Mouse (Mus musculus) neural tube, embryonic 14.5 days (tissue): Measurements from ENCODE around the gene E130308A19Rik. TPM values are rescaled to one million over a fixed set of nuclear protein-coding genes. Genes with fewer than 3 reads are reported as not detected.
"Not testable (repeated sequence)": the region's sequence is repeated elsewhere in the genome, so short reads cannot be mapped to it uniquely, and the experiment has no call there.

ENCODE experiments used
- ATAC-seq: fragments of 200-750 bp; cut with Nextera tagmentation; 2 replicates; pipeline ENCODE4 v1.8.0; 2017; ENCODE audit warnings: low read depth, mild to moderate bottlenecking, moderate TSS enrichment, moderate library complexity
- H3K27ac ChIP-seq: fragments of 300-500 bp; sonication (generic); 2 replicates; pipeline ENCODE4 v1.5.1; 2014; ENCODE audit warnings: low read depth, mild to moderate bottlenecking, control low read depth, low read length, moderate library complexity, mixed read lengths
- H3K27me3 ChIP-seq: fragments of 300-500 bp; sonication (generic); 2 replicates; pipeline ENCODE4 v1.6.1; 2014; ENCODE audit warnings: low read length; ENCODE audit not compliant: control insufficient read depth, insufficient read depth
- H3K36me3 ChIP-seq: fragments of 300-500 bp; sonication (generic); 2 replicates; pipeline ENCODE4 v1.6.1; 2014; ENCODE audit warnings: low read length, mixed read lengths; ENCODE audit not compliant: control insufficient read depth, insufficient read depth
- H3K4me1 ChIP-seq: fragments of 300-500 bp; sonication (generic); 2 replicates; pipeline ENCODE4 v1.6.1; 2014; ENCODE audit warnings: low read length; ENCODE audit not compliant: control insufficient read depth, insufficient read depth
- H3K4me2 ChIP-seq: fragments of 300-500 bp; sonication (generic); 2 replicates; pipeline ENCODE4 v1.6.1; 2014; ENCODE audit warnings: mild to moderate bottlenecking, low read depth, low read length, control low read depth
- H3K4me3 ChIP-seq: fragments of 300-500 bp; sonication (generic); 2 replicates; pipeline ENCODE4 v1.5.1; 2014; ENCODE audit warnings: low read depth, low read length, control low read depth, mixed read lengths
- H3K9ac ChIP-seq: fragments of 300-500 bp; sonication (generic); replicated peaks from 2 replicates; pipeline ENCODE4 v1.6.1; 2014; ENCODE audit warnings: low read depth, mild to moderate bottlenecking, control low read depth, low read length, mixed read lengths
- H3K9me3 ChIP-seq: fragments of 300-500 bp; sonication (generic); 2 replicates; pipeline ENCODE4 v1.6.1; 2016; ENCODE audit warnings: low read length; ENCODE audit not compliant: control insufficient read depth
- WGBS: fragments of 180-500 bp; shearing (Covaris S2); extraction: QIAGEN DNeasy Blood & Tissue Kit; methylation state at CpG from one replicate; pipeline ENCODE4 v1.1.7; 2014; 5-methylcytosine and 5-hydroxymethylcytosine counted together
- polyA plus RNA-seq: library from polyadenylated mRNA; unstranded; fragments of >200 nt; fragmentation: Nextera tagmentation; extraction: Ambion mirVana; gene quantifications from 2 replicates; pipeline ENCODE4 v1.2.1, GENCODE M21; 2014

The E130308A19Rik gene
- polyA plus RNA-seq, 1 experiment from 2014 or later: 59.8 TPM

GRCm38 (mm10) chr4:59777828-59778227 lies 151.8 kb downstream of the E130308A19Rik start:
- no peak for ATAC-seq
- no peaks in the 10 kb centered on the region for H3K27me3 ChIP-seq
- H3K4me1 ChIP-seq: 0 out of 2 replicates have a peak, but pooled peaks cover 2% of the 10 kb centered on the region
- H3K36me3 ChIP-seq: peaks cover 7% of the 10 kb centered on the region; the same call in 1 of the 2 replicates
- H3K9ac ChIP-seq: no peak overlapping the region
- 84% methylated on average over 3 of the region's 3 CpGs for WGBS
- H3K4me2 ChIP-seq: no peak overlapping the region
- no peaks in the 10 kb centered on the region for H3K9me3 ChIP-seq
- H3K27ac ChIP-seq: no peak overlapping the region
- no peak overlapping the region for H3K4me3 ChIP-seq

DNA sequence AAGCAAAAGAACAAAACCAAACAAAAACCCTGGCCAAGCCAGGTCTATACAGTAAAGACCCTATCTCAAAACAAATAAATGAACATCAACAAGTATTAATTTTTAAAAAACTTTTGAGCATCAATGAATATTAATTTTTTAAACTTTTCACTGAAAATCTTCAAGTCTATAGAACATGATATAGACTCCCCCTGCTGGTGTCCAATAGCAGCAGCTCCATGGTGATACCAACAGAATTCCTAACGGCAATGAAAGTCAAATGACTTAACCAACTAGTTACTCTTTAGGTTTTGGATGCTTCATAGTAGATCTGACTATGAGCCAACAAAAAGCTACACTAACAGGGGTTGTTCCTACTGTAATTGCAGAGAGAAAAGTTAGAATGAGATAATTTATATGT lies 154.6 kb downstream of the E130308A19Rik start:
- no peak for ATAC-seq
- WGBS: 13% methylated on average over 1 of the region's 1 CpGs
- Histone ChIP-seq H3K4me2 (no peak overlapping the region), H3K4me3 (no peak overlapping the region), H3K27me3 (no peaks in the 10 kb centered on the region), H3K4me1 (0 out of 2 replicates have a peak, but pooled peaks cover 2% of the 10 kb centered on the region), H3K27ac (no peak overlapping the region), H3K36me3 (no peaks in the 10 kb centered on the region), H3K9ac (no peak overlapping the region), H3K9me3 (no peaks in the 10 kb centered on the region)

- H3K9me3 ChIP-seq: no peaks in the 10 kb centered on the region
- 0 out of 2 replicates have a peak, but pooled peaks cover 2% of the 10 kb centered on the region for H3K4me1 ChIP-seq
- H3K36me3 ChIP-seq: no peaks in the 10 kb centered on the region
- H3K27me3 ChIP-seq: no peaks in the 10 kb centered on the region
- H3K9ac ChIP-seq: peak overlapping the region; percentile 80
- H3K4me3 ChIP-seq: peak overlapping the region; percentile 95
- H3K27ac ChIP-seq: 0 out of 2 replicates have a peak overlapping the region, but pooled peaks have one; percentile 49
- 1% methylated on average over 47 of the region's 47 CpGs for WGBS
- peak; percentile 72 for ATAC-seq
- H3K4me2 ChIP-seq: peak overlapping the region; percentile 90
These were observed 157.1 kb downstream of the E130308A19Rik start for GRCm38 (mm10) chr4:59782853-59783684.

- H3K9ac ChIP-seq: peak overlapping the region; percentile 80
- WGBS: under 1% methylated on average over 36 of the region's 36 CpGs
- no peaks in the 10 kb centered on the region for H3K36me3 ChIP-seq
- peak overlapping the region; percentile 90 for H3K4me2 ChIP-seq
- ATAC-seq: peak; percentile 97
- no peaks in the 10 kb centered on the region for H3K9me3 ChIP-seq
- H3K4me3 ChIP-seq: peak overlapping the region; percentile 95
- 0 out of 2 replicates have a peak overlapping the region, but pooled peaks have one; percentile 49 for H3K27ac ChIP-seq
- no peaks in the 10 kb centered on the region for H3K27me3 ChIP-seq
- H3K4me1 ChIP-seq: 0 out of 2 replicates have a peak, but pooled peaks cover 2% of the 10 kb centered on the region
These were observed 157.8 kb downstream of the E130308A19Rik start for GRCm38 (mm10) chr4:59783685-59784279.

GRCm38 (mm10) chr4:59785412-59785811 lies 159.4 kb downstream of the E130308A19Rik start:
- WGBS: 35% methylated on average over 2 of the region's 2 CpGs
- Histone ChIP-seq H3K27me3 (no peaks in the 10 kb centered on the region), H3K4me2 (no peak overlapping the region), H3K36me3 (no peaks in the 10 kb centered on the region), H3K4me3 (no peak overlapping the region), H3K9ac (no peak overlapping the region), H3K27ac (no peak overlapping the region), H3K4me1 (0 out of 2 replicates have a peak, but pooled peaks cover 2% of the 10 kb centered on the region), H3K9me3 (no peaks in the 10 kb centered on the region)
- ATAC-seq: no peak

- no peaks in the 10 kb centered on the region for H3K36me3 ChIP-seq
- H3K4me3 ChIP-seq: no peak overlapping the region
- H3K4me2 ChIP-seq: no peak overlapping the region
- no peaks in the 10 kb centered on the region for H3K9me3 ChIP-seq
- H3K27ac ChIP-seq: no peak overlapping the region
- WGBS: under 1% methylated on average over 7 of the region's 7 CpGs
- 0 out of 2 replicates have a peak, but pooled peaks have one; percentile 12 for ATAC-seq
- H3K27me3 ChIP-seq: no peaks in the 10 kb centered on the region
- H3K4me1 ChIP-seq: 0 out of 2 replicates have a peak, but pooled peaks cover 2% of the 10 kb centered on the region
- H3K9ac ChIP-seq: no peak overlapping the region
These were observed 160.7 kb downstream of the E130308A19Rik start for GRCm38 (mm10) chr4:59786661-59787060.

- Histone ChIP-seq H3K4me2 (no peak overlapping the region), H3K27me3 (no peaks in the 10 kb centered on the region), H3K9me3 (no peaks in the 10 kb centered on the region), H3K4me3 (no peak overlapping the region), H3K27ac (no peak overlapping the region), H3K36me3 (no peaks in the 10 kb centered on the region), H3K9ac (no peak overlapping the region), H3K4me1 (0 out of 2 replicates have a peak, but pooled peaks cover under 1% of the 10 kb centered on the region)
- ATAC-seq: no peak
- WGBS: 65% methylated on average over 6 of the region's 6 CpGs
These were observed 161.1 kb downstream of the E130308A19Rik start for GRCm38 (mm10) chr4:59787126-59787525.

GRCm38 (mm10) chr4:59789015-59789414 lies 163.0 kb downstream of the E130308A19Rik start:
- H3K9ac ChIP-seq: no peak overlapping the region
- H3K4me3 ChIP-seq: no peak overlapping the region
- no peak overlapping the region for H3K4me2 ChIP-seq
- H3K36me3 ChIP-seq: no peaks in the 10 kb centered on the region
- H3K4me1 ChIP-seq: no peaks in the 10 kb centered on the region
- no peaks in the 10 kb centered on the region for H3K27me3 ChIP-seq
- H3K9me3 ChIP-seq: no peaks in the 10 kb centered on the region
- no peak overlapping the region for H3K27ac ChIP-seq
- no peak for ATAC-seq

DNA sequence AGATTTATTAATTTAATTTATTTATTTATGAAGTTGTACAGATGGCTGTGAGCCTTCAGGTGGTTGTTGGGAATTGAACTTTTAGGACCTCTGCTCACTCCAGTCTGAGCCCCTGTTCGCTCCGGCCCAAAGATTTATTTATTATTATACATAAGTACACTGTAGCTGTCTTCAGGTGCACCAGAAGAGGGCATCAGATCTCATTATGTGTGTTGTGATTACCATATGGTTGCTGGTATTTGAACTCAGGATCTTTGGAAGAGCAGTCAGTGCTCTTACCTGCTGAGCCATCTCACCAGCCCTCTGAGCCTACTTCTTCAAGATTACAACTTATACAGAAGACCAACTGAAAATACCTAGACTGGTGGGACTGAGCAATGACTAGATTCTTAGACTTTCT lies 167.6 kb downstream of the E130308A19Rik start:
- not testable (repeated sequence) for H3K9me3 ChIP-seq, ATAC-seq, H3K27me3 ChIP-seq, H3K36me3 ChIP-seq, H3K4me3 ChIP-seq, H3K4me2 ChIP-seq, H3K9ac ChIP-seq, H3K27ac ChIP-seq, H3K4me1 ChIP-seq
- 89% methylated on average over 2 of the region's 2 CpGs for WGBS
